Mouse (Mus musculus) spleen, adult 2 months (tissue): ENCODE results near the gene Ddx27.

Experiments used
- CTCF ChIP-seq: fragments of 200-500 bp; IDR thresholded peaks from 2 replicates; pipeline ENCODE4 v1.5.1; 2011; ENCODE audit warnings: mild to moderate bottlenecking, inconsistent platforms; ENCODE audit not compliant: insufficient read depth, insufficient read length, insufficient replicate concordance; ENCODE audit errors: extremely low read depth
- POLR2A ChIP-seq: fragments of 200-500 bp; IDR thresholded peaks from 2 replicates; pipeline ENCODE4 v1.6.1; 2011; ENCODE audit warnings: low read depth, low read length, inconsistent platforms

- TF ChIP-seq POLR2A (no peak), CTCF (no peak)
Measured at GRCm38 (mm10) chr2:166974177-166974872, 40.7 kb upstream of the Ddx27 start.
